Mouse (Mus musculus) ES-E14 (cell line): ENCODE measurements around the gene Stt3b.

ENCODE experiments used
- CHD2 ChIP-seq: IDR thresholded peaks from 2 replicates; pipeline ENCODE4 v1.6.1; 2014; ENCODE audit warnings: mild to moderate bottlenecking, low read depth, low read length, inconsistent platforms
- MAFK ChIP-seq: IDR thresholded peaks from 2 replicates; pipeline ENCODE4 v1.6.1; 2014; ENCODE audit warnings: mild to moderate bottlenecking, low read depth, low read length, inconsistent platforms; ENCODE audit not compliant: insufficient read depth
- ZC3H11A ChIP-seq: IDR thresholded peaks from 2 replicates; pipeline ENCODE4 v1.6.1; 2012; ENCODE audit warnings: low read depth, mild to moderate bottlenecking, inconsistent platforms, low read length, borderline replicate concordance
- ZNF384 ChIP-seq: IDR thresholded peaks from 2 replicates; pipeline ENCODE4 v1.6.1; 2012; ENCODE audit warnings: low read depth, low read length, inconsistent platforms

GRCm38 (mm10) chr9:115309977-115310345 is 260 bp downstream of the Stt3b start:
- TF ChIP-seq ZC3H11A: no peak
- no peak for TF ChIP-seq CHD2
- no peak for TF ChIP-seq MAFK
- TF ChIP-seq ZNF384: no peak
